Mouse (Mus musculus): ENCODE measurements around the gene Nhlrc2. TPM values are rescaled to one million over a fixed set of nuclear protein-coding genes. Genes with fewer than 3 reads are reported as not detected.

The Nhlrc2 gene
- polyA plus RNA-seq, 1 experiment from 2014 or later, result 9.7 TPM

DNA sequence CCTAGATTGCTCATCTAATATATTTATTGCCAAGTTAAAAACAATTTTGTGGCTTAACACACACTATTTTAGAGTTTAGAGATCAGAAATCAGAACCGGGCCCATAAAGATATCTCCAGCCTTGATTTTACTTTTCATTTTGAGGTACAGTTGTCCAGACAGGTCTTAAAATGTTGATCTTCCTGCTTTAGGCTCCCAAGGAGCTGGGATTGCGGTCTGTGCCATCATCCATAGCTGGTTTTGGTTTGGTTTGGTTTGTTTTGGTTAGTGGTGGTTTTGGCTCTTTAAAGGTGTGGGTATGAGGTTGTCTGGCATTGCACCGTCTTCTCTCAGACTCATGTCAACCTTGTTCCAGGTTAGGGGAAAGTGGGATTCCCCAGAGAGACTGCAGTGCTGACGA is 103.2 kb downstream of the Nhlrc2 start:
- Histone ChIP-seq H3K4me1 (ENCODE audit: control insufficient read depth, insufficient read depth, low read length) (peaks cover 12% of the 10 kb centered on the region), H3K9ac (ENCODE audit: low read length) (no peak overlapping the region), H3K27me3 (replicated peaks; ENCODE audit: control insufficient read depth, insufficient read depth, low read length) (no peaks in the 10 kb centered on the region), H3K4me3 (ENCODE audit: low read depth, low read length) (no peak overlapping the region), H3K36me3 (ENCODE audit: control insufficient read depth, insufficient read depth, low read length) (no peaks in the 10 kb centered on the region), H3K27ac (ENCODE audit: low read depth, low read length) (no peak overlapping the region), H3K9me3 (replicated peaks; ENCODE audit: control insufficient read depth, low read length) (no peaks in the 10 kb centered on the region), H3K4me2 (ENCODE audit: low read length) (no peak overlapping the region)
- DNase-seq (ENCODE audit: low spot score) (no peak), ATAC-seq (no peak)
- WGBS, result 83% methylated on average over 4 of the region's 4 CpGs

DNA sequence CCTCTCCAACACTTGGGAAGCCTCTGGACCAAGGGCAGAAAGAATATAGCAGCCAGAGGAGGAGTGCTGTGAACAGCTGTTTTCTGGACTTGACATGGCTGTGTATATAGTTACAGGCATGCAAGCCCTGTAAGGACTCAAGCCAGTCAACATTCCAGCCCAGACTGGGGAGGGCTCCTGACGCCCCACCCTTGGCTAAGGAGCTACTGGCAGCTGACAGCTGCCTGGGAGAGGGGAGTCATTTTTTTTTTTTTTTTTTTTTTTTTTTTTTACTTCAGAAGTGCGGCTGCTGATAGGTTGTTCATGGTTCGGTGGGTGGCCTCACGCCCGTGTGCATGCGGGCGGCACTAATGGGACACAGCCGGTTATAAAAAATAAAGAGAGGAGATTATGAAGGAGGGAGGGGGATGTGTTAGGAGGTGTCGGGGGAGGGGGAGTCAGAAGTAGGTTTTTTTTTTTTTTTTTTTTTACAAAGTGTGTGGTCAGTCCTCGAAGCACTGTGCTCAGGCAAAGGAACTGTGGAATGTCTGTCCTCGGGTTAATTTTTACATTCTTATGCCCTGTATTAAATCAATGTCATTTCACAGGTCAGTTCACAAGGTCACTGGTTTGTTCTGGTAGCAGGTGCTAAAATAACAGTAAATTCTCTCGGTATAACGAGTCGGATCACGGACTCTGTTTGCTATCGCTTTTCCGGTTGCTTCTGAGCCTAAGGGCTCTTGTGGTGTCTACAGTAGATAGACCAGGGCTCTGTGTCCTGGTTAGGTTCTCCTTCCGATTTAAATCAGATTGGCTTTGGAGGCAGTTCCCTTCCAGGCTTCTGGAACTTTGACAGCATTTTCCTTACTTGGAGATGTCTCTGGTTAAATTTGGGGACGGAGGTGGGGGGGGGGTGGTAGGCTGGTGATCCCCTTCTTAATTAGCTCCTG is 104.2 kb downstream of the Nhlrc2 start:
- H3K9ac ChIP-seq (ENCODE audit: low read length), result no peak overlapping the region
- ATAC-seq, result peak; percentile 71

More for the DNA sequence above, 104.2 kb downstream of the Nhlrc2 start:
- DNase-seq (ENCODE audit: low spot score), result peak; percentile 61
- Histone ChIP-seq H3K27me3 (replicated peaks; ENCODE audit: control insufficient read depth, insufficient read depth, low read length) (no peaks in the 10 kb centered on the region), H3K4me3 (ENCODE audit: low read depth, low read length) (no peak overlapping the region), H3K36me3 (ENCODE audit: control insufficient read depth, insufficient read depth, low read length) (no peaks in the 10 kb centered on the region), H3K4me2 (ENCODE audit: low read length) (peak overlapping the region; percentile 26), H3K9me3 (replicated peaks; ENCODE audit: control insufficient read depth, low read length) (no peaks in the 10 kb centered on the region), H3K27ac (ENCODE audit: low read depth, low read length) (no peak overlapping the region), H3K4me1 (ENCODE audit: control insufficient read depth, insufficient read depth, low read length) (peaks cover 12% of the 10 kb centered on the region)
- WGBS, result 10% methylated on average over 19 of the region's 19 CpGs

Other genes with a start within 250 kb of the Nhlrc2 start
- 0.14 and 0.55 TPM in 2 replicates for gene Nrap, start 158.2 kb upstream of the Nhlrc2 start, polyA plus RNA-seq (2014; fragmentation: Nextera tagmentation; extraction: Ambion mirVana)
- 13.1 and 17.4 TPM in 2 replicates for gene Casp7, start 151.1 kb upstream of the Nhlrc2 start, polyA plus RNA-seq (2014; fragmentation: Nextera tagmentation; extraction: Ambion mirVana)
- gene Plekhs1, start 86.6 kb upstream of the Nhlrc2 start, polyA plus RNA-seq (2014; fragmentation: Nextera tagmentation; extraction: Ambion mirVana), result 0.28 TPM in 1 of 2 replicates, not detected in the other
- gene Dclre1a, start within 50 bp of the Nhlrc2 start, polyA plus RNA-seq (2014; fragmentation: Nextera tagmentation; extraction: Ambion mirVana), result 10.1 and 12.5 TPM in 2 replicates
- 1.1 and 1.7 TPM in 2 replicates for gene Adrb1, start 173.9 kb downstream of the Nhlrc2 start, polyA plus RNA-seq (2014; fragmentation: Nextera tagmentation; extraction: Ambion mirVana)